Mouse (Mus musculus) neural tube, embryonic 10.5 days (tissue): ENCODE data around the gene Vps13d.
A peak's percentile ranks its signal among the peaks of the same experiment; 100 is the strongest.

ENCODE experiments used
- DNase-seq: peaks from one replicate; pipeline ENCODE4 v3.0.0-alpha.2; 2017; ENCODE audit warnings: low spot score; ENCODE audit errors: extremely low spot score

Vps13d gene

DNA sequence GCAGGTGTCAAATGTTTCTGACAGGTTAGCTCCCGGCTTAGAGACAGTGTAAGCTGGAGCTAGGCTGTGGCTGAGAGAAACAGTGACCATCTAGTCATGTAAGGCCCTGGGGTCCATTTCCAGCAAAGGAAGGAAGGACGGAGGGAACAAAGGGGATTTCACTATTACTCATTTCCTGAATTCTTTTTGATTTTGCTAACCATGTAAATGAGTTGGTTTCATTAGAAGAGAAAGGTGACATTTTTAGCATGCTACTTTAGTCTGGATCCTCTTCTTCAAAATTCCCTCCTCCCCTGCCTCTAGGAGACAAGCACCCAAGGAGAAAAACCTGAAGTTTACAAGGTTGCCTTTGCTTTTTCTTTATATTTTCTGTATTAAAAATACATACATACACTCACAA, 214.7 kb downstream of the Vps13d start:
- no peak for DNase-seq

DNA sequence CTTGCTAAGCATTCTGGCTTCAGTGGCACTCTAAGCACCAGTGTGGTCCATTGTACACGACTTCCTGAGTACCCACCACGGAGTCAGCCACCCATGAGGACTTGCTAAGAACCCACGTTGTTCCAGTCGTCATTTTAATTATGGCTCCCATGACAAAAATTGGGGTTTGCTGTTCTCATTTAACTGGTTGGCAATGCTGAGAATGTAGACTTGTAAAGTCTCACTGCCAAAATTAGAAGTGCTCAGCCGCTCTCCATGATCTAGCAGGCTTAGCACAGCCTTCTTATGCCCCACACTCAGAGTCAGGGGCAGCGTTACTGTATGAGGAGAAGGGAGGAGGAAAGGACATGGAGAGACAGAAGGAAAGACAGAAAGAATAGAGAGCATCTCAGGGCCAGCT, 216.8 kb downstream of the Vps13d start:
- no peak for DNase-seq

DNA sequence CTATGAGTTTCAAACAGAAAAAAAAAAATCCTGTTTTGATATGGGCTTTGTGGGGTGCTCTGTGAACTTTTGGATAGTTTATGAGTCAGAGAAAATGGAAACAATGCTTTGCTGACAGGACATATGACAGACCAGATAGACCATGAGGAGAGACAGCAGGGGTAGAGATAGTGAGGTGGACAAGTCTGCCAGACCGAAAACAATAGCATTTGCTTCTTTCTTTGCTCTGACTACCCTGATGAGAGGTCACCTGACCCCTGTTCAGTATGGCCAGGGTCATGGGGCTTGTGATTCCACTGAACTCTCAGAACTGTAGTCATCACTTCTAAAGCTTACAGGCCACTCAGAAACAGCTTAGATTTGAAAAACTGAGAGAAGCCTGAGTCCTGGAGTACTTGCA, 217.7 kb downstream of the Vps13d start:
- DNase-seq = no peak

DNA sequence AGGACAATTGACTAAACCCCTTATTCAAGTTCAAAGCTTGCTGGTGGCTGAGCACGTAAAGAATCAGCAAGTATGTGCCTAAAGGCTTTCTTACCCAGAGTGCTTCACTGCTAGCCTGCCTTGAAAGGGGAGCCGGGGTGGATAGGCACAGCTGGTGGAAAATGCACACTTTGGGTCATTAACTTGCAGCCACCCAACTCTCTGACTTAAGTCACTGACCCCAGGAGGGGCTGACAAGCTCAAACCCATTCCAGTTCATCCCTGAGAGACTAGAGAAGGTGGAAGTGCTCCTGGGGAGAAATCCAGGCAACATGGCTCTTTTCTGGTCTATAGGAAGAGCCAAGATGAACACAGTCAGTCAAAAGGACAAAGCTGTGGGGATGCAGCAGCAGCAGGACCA, 219.3 kb downstream of the Vps13d start:
- no peak for DNase-seq

DNA sequence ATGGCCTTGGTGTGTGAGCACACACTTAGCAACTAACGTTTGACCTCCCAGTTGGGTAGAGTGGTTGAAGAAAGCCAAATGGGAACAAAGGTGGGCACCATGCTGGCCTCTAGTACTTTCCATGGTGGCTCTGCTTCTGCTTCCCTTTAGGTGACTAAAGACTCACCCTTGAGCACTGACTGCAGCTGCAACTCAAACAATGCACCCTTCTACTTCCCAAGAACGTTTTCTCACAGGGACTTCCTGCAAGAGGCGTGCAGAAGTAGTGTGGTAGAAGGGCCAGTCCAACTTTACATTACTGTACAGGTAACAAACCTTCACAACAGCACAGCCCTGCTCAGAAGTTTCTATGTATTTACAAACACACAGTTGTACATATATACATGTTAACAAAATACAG, 220.3 kb downstream of the Vps13d start:
- no peak for DNase-seq

DNA sequence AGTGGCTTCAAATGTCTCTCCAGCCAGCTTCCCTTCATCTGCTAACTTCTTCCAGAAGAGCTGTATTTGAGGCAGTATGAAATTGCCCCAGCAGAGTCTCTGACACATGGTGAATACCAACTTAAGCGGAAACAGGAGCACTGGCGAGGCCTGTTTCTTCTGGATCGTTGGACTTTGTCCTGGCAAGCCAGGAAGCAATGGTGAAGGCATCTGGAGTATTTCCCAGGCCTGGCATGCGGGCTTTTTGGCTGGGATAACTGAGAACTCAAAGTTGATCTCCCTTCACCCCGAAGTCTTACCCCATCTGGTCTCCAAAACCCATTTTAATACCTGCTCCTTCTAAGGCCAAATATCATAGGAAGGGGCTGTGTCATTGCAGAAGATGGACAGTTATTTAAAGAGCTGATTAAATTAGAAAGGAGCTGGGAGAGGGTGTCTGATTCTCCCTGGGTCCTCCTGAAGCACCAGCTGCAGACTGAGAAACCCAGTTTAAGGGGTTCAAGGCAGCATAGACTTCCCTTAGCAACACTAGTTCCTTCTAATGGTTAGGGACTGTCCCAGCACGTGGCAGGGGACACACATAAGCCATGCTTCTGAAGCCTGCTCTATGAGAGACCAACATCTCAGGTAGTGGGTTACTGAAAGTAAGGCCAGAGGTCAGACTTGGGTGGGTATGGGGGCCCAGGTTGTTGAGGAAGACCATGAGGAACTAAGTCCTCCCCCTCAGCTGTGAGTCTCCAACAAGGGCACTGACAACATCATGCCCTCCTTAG, 221.7 kb downstream of the Vps13d start:
- DNase-seq = no peak

DNA sequence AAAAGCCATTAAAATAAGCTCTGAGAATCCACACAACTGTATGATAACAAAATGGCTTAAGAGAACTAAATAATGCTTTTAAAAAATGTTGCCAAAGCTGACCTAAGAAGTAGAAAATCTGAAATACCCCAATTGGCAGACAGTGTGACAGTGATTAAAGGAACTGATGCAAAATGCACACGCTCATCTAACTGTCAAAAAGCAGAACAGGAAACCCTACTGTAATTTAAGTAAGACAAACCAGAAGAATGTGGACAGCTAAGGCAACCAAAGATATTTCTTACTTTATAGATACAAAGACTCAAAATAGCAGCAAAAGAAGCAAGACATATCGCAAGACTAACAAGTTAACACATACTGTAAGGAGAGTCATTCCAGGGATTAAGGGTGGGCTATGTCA, 223.8 kb downstream of the Vps13d start:
- DNase-seq = no peak

DNA sequence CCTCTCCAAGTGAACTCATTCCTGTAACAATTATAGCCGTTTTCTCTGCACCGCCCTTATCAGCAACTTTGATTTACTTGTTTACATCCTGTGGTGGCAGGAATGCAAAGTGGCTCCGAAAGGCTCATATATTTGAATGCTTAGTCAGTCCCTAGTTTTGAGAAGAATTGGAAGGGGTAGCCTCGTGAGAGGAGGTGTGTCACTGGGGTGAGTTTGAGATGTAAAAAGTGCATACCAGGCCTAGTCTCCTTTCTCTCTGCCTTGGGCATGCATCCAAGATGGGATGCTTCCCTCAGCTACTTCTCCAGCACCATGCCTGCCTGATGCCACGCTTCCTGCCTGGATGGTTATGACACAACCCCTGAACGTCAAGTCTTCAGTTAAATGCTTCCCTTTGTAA, 225.8 kb downstream of the Vps13d start:
- DNase-seq = no peak

DNA sequence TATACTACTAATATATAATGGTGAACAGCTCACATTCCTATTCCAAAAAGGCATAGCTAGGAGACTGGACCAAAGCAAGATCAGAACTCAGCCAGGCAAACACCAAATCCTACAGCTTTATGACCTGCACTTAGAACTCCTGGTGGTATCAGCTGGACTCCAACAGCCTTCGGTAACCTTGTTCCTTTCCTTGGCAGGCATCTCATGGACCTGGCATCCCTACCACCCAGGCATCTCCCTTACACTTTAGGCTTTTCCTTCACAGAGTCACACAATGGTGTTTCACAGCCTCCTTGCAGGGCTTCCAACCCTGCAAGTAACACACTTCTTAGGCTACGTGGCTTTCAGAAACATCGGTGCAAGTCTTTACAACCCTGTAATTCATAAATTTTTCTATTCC, 226.4 kb downstream of the Vps13d start:
- no peak for DNase-seq

DNA sequence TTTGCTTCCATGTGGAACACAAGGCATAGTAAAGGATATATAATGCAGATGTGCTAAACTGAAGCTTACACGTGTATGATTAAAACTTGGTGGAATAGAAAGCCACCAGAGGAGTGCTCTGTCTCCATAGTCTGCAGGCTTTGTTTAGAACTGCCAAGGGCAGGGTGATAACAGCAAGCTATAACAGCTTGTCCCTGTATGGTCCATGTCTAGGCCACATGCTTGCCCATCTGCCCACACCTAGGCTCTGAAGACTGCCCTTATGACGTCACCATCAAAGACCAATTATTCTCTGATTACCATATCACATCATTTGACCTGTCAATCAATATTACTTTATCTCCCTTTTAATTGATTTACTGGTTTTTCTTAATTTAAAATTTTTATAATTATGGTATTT, 229.6 kb downstream of the Vps13d start:
- no peak for DNase-seq

DNA sequence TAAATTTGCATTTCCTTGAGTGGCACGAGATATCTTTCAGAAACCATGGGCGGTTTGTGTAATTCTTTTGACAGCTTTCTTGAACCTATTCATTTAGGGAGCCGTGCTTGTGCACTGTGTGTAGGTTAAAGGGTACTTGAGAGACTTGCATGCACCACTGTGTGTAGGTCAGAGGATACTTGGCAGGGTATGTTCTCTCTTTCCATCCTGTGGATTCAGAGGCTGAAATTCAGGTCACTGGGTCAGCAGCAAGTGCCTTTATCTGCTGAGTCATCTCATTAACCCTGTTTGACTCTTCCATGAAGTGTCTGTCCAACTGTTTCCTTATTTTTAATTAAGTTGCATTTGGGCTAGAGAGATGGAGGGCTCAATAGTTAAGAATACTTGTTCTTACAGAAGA, 233.1 kb downstream of the Vps13d start:
- DNase-seq = no peak

DNA sequence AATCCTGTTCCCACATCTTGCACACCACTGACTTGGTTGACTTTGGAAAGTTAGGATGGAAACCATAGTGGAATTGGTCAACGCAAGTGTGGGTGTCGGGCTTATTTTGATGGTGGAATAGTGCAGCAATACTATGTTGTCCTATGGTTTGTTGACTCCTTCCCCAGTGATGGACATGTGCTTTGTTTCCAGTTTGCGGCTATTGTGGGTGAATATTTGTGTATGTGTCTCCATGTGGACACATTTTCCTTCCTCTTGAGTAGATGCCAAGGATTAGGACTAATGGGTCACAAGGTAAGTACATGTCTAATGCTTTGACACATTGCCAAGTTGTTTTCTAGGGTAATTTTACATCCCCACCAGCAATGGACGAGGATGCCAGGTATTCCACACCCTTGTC, 233.6 kb downstream of the Vps13d start:
- DNase-seq = no peak

DNA sequence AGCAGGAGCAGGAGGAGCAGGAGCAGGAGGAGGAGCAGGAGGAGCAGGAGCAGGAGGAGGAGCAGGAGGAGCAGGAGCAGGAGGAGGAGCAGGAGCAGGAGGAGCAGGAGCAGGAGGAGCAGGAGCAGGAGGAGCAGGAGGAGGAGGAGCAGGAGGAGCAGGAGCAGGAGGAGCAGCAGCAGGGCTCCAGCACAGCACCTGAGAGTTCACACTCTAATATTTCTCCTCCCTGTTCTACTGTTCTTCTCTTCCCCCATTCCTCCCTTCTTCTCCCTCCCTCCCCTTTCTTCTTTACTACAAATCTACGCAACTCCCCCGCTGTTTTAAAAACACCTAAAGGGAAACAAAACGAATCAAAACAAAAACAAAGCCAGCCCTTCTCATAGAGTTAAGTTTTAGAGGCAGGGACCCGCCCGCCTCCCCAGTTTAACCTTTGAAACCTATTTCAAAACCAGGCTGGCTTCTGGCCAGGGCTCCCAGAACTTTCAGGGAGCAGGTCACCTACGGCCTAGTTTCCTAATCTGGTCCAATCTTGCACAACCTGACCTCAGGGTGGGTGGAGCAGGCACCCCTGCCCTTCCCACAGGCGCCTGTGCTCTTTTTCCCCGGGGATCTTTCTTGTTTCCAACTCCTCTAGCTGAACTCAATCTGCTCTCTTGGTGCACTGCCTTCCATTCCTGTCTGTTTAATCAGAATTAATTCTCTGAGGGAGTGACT, 234.5 kb downstream of the Vps13d start:
- DNase-seq = no peak

DNA sequence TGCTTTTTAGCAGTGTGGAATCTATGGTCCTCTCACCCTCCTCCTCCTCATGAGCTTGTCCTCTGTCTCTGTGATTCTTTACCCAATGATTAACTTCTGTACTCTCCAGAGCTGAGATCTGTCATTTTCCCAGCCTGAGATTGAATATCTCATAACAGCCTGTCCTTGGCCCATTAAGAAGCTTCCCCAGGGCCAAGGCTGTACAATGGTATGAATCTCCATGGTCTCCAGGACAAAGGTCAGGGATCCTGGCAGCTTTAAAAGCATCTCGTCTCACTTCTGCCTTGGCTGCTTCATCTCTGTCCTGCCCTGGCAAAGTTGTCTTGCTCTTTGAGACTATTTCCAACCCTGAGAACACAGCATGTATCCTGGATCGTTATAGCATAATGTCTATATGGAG, 237.1 kb downstream of the Vps13d start:
- DNase-seq = no peak

DNA sequence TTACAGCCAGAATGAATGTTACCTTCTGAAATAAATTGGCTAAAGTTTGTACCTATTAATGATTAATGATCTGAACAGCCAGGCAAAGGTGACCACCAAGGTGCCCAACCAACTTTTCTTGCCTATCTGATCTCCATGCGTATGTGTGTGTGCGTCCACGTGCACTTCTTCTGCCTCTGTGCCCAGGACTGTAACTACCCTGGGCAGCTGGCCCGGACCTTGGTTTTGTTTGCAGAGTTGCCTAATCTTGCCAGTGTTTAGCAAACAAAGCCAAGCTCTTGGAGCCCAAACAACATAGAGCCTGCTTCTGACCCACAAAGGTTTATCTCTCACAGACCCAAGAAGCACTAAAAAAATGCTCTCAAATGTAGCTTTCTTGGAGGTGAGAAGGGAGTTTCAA, 237.6 kb downstream of the Vps13d start:
- no peak for DNase-seq

DNA sequence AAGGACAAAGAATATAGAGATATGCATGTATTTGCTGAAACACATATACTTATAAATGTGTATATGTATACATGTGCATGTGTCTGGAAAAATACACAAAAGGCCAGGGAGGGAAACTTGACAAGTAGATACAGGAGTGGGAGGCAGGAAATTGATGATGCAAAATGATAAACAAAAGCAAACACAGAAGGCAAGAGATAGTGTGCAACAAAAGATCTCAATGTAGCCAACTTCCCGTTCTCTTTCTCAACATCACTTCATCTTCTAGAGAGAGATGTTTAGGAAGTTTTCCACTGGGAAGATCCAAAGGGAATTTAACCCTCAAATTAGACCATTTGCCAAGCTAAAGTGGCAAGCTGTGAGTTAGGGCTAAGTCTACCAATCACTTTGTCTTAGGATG, 238.5 kb downstream of the Vps13d start:
- DNase-seq = no peak

DNA sequence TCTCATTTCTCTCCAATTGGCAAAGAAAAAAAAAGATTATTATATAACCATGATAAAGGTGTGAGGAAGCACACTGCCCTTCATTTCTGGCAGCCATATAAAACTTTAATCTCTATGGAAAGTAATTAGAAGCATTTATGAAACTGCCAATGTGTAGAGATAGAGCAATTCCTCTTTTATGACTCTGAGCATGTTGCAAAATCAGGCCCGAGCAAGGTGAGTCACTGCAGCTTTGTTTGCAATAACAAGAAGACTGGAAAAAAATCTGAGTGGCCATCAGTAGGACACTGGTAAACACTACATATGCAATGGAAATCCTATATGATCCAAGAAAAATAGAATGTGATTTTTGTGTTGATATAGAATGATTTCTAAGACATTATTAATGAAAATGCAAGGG, 238.9 kb downstream of the Vps13d start:
- DNase-seq = no peak

DNA sequence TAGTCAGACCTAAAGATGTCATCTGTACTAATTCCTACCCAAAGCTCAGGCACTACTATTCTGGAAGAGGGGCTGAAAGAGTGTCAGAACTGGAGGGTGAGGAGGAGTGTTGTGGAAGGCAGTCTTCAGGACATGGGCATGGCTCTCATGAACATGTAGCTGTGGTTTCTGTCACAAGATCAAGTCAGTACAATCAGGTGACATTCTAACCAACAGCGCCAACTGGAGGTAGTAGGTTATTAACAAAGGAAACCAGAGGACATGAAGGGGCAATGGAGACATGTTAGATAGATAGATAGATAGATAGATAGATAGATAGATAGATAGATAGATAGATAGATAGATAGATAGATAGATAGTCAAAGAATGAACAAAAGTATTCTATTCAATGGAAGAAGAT, 241.4 kb downstream of the Vps13d start:
- DNase-seq = no peak

DNA sequence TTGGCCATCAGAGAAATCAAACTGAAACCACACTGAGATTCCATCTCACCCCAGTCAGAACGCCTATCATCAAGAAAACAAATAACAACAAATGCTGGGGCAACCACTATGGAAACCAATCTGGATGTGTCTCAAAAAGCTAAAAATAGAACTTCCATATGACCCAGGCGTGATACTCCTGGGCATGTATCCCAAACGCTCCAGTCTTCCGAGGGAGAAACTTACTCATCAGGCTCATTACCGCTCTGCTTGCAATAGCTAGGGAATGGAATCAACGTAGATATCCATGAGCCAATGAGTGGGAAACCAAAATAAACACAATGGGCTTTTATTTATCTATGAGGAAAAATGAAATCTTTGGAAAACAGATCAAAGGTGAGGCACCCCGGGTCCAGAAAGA, 242.9 kb downstream of the Vps13d start:
- DNase-seq = no peak

DNA sequence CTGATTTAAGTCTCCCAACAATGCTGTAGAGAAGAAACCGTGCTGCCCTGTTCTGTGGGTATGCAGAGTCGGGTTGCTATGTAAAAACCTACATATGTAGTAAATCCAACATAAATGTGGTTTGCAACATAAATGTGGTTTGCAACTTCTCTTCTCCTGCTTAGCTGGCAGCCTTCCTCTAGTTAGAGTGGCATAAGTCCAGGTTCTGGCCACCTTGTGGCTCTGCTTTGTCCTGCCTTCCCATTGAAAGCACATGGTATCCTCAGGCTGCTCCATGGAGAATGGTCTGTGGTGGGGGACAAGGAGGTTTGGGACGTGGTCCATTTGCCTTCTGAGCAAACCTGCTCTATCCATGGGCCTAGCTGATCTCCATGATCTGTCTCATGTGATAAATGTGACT, 243.9 kb downstream of the Vps13d start:
- DNase-seq = no peak

DNA sequence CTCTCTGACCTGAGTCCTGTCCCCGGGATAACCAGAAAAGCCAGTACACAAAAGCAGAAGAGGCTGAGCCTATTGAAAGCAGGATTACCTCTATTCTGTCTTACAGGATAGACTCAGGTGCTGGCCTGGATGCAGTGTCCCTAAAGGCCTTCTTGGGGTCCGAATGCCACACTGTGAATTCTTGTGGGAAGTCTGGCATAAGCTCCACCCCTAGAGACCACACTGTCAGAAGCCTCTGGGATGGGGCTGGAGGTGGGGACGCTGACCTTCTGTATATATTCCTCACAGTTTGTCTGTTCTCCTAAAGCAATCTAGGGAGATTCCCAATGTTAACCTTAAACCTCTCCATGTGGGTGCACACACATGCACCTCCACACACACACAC, 244.5 kb downstream of the Vps13d start:
- DNase-seq = no peak

DNA sequence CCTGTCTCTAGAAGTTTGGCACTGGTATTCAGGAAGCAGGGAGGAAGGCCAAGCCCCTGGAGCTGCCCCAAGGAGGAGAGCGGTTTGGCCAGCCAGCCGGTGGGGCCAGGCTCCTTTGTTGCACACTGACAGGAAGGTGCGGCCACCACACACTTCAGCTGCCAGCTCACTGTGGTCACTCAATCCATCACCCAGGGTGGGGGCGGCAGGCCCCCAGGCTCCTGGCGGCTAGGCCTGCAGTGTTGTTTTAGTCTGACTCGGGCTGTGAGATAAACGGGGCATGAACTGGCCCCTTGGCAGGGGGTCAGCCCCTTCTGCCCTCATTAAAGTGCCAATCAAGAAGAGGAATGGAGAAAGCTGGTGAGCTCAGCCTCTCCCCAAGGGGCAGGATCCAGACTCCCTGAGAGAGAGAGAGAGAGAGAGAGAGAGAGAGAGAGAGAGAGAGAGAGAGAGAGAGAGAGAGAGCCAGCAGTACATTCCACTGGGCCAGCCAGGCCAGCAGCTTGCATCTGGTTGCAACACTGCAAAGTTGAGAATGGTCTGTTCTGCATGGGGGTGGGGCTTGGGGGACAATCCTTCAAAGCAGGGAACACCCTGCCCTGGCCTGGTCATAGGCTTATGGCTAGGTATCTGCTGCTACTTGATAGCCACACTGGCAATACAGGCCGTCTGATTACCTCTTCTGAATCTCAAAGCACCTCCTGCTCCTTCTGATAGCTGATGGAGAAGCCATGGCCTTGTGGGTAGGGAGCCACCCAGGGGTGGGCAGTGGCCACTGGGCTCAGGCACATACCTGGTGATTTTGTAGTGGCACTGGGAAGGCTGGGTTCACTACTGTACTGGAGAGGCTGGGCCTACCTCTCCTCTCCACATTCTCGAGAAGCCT, 245.1 kb downstream of the Vps13d start:
- peak; percentile 86 for DNase-seq
